Mouse (Mus musculus) layer of hippocampus, postnatal 10 days (tissue): ENCODE results near the gene Med19. TPM values are rescaled to one million over a fixed set of nuclear protein-coding genes. Genes with fewer than 3 reads are reported as not detected.
"Not testable (repeated sequence)": the region's sequence is repeated elsewhere in the genome, so short reads cannot be mapped to it uniquely, and the experiment has no call there.

Source experiments
- DNase-seq, 2 experiments: peaks; one replicate each; pipeline ENCODE4 v3.0.0; 2021; ENCODE audit warnings: low spot score in 2 of 2
- total RNA-seq, 2 experiments: library from RNA; stranded (reverse); gene quantifications; 2 replicates each; pipeline ENCODE4 v1.2.3; 2021

The Med19 gene
- total RNA-seq, 2 experiments from 2014 or later: 33.0 to 38.8 TPM

GRCm38 (mm10) chr2:84716423-84717355, 38.5 kb downstream of the Med19 start:
- no peak for DNase-seq

- DNase-seq: no peak
Measured at GRCm38 (mm10) chr2:84717357-84717756, 39.2 kb downstream of the Med19 start.

DNA sequence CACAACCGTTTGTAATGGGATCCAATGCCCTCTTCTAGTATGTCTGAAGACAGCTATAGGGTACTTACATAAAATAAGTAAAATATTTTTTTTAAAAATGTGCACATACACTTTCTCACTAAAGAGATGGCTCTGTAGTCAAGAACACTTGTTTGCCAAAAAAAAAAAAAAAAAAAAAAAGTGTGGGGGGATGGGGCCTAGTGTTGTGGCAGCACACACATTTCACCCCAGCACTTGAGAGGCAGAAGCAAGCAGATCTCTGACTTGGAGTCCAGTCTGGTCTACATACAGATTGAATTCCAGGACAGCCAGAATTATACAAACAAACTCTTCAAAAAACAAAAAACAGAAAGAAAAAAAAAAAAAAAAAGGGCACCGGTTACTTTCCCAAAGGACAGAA, 42.5 kb downstream of the Med19 start:
- DNase-seq: no peak

DNA sequence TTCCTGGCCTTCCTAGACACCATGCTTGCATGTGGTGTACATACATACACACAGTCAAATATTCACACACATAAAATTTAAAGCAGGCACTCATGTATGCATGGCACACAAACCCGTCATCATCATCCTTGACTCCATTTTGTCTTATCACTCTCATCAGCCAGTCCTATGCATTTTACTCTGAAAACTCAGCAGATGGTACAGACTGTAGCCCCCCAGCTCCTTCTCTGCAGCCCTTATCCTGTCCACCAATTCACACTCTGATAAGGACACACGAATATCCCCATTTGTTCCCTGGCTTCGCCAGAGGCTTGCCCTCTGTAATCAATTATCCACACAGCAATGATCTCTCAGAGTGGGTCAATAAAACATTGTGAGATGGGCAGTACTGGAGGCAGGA, 43.0 kb downstream of the Med19 start:
- no peak for DNase-seq

GRCm38 (mm10) chr2:84723856-84724255, 45.7 kb downstream of the Med19 start:
- no peak for DNase-seq

DNA sequence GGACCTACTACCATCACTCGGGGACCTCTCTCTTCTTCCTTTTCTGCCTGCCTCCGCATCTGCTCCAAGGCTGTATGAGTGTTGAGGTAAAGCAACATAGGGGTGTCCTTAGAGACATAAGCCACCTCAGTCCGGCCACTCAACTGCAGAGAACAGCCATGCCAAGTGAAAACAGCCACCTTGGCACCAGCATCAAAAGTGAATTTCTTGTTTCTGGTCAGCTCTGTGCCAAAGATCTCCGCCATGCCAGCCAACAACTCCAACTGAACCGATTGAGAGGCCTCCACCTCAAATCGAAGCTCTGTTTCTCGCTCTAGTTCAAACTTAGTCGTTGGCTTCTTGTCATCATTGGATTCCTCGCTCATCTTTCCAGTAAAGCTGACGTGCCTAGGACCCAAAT, 47.6 kb downstream of the Med19 start:
- no peak for DNase-seq

DNA sequence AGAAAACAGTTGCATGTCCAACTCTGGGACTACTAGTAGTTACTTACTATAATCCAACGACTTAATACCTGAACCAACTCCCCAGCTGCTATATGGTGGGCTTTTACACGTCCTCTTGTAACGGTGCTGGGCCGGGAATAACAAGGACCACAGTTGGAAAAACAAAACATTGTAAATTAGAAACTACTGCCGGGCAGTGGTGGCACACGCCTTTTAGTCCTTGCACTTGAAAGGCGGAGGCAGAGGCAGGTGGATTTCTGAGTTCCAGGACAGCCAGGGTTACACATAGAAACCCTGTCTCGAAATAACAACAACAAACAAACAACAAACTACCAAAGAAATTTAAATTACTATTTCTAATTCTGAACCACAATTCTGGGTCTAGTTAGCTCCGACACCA, 48.5 kb downstream of the Med19 start:
- DNase-seq: no peak

DNA sequence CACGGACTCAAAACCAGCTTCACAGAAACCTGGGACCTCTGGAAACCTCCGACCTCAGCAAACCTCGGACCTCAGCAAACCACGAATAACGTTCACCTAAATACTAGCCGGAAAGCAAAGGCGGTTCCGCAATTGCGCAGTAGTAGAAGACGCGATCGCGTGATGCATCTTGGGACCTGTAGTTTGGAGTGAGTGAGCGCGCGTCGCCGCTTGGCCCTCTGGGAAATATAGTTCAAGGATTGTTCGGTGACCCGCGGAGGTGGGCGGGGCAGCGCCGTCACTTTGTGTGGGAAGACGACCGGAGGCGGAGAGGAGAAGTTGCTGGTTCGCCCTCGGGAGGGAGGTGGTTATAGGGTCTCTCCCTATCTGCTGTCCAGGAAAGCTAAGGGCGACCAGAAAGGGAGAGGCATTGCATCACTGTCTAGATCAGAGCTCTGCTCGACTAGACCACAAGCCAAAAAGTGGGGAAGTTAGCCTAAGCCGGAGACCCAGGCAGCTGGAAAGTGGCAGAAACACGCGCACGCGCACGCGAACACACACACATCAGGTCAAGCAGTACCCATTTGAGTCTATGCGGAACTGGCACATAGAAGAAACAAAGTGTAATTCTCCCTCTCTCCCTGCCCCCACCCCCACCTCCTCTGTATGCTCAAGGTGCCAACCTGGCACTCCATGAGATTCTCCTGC, 49.1 kb downstream of the Med19 start, which contains the start of gene Clp1:
Gene Clp1, minus strand, starts transcription at position 179 of the 687 bp plus-strand sequence.
- DNase-seq: peak; percentile 89 to 92

DNA sequence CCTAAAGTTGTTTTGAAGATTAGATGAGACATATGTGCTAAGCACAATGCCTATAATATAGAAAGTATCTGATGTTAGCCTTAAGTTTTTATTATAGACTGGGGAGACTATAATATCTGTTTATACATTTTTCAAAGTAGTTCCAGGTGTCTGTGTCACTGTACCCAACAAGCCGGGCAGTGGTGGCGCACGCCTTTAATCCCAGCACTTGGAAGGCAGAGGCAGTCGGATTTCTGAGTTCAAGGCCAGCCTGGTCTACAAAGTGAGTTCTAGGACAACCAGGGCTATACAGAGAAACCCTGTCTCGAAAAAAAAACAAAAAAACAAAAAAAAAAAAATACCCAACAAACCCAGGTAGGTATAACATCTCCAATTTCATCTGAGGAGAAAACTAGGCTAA, 50.0 kb downstream of the Med19 start:
- not testable (repeated sequence) for DNase-seq

DNA sequence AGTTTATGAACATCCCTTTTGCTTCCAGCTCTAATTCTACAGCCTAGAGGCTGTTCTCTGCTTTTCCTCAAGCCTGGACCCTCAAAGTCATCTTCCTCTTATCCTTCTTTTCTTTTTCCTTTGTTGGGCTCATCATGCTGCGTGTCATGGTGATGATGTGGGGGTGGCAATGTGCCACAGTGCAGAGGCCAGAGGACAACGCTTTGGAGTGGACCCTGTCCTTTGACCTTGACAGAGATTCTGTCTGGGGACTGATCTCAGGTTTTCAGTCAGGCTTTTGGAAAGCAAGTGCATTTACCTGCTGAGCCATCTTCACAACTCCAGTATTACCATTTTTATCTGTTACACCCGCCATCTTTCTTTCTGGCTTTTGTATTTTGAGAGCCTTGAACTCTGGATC, 53.0 kb downstream of the Med19 start:
- DNase-seq: no peak

- DNase-seq: no peak
Measured at GRCm38 (mm10) chr2:84732394-84732793, 54.2 kb downstream of the Med19 start.

DNA sequence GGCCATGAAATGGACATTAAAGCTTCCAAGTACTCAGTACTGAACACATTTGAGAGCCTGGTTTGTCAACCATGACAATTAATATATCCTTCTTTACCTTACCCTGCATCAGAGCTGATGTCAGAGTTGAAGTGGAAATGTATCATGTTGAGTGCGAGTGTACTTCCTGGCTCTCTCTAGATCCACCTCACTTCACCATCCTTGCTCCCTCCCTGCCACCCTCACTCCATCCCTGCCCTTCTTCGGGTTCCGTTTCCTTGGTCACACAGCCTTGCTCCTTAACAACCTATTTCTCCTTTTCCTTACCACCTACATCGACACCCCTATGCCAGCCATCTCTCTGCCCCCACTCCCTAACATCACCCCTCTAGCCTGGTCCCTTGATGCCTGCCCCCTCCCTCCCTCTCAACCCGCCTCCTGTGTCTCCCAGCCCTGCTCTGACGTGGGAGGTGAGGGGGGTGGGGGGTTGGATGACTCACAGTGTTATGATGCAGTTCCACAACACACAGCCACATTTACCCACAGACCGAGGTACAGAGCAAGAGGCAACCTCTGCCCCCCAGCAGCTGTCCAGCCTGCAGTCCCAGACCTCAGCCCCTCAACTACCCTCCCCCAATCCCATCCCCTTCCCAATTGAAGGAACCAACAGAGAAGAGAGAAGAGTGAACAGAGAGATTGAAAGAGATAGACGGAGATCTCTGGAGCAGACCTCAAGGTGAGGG, 55.5 kb downstream of the Med19 start, which contains the start of gene Ypel4:
Gene Ypel4, plus strand, starts transcription at position 480 of the 722 bp plus-strand sequence.
- DNase-seq: peak; percentile 57 to 69

GRCm38 (mm10) chr2:84734351-84734864, 56.2 kb downstream of the Med19 start:
- peak; percentile 43 to 47 for DNase-seq

GRCm38 (mm10) chr2:84734919-84735318, 56.7 kb downstream of the Med19 start:
- no peak for DNase-seq

DNA sequence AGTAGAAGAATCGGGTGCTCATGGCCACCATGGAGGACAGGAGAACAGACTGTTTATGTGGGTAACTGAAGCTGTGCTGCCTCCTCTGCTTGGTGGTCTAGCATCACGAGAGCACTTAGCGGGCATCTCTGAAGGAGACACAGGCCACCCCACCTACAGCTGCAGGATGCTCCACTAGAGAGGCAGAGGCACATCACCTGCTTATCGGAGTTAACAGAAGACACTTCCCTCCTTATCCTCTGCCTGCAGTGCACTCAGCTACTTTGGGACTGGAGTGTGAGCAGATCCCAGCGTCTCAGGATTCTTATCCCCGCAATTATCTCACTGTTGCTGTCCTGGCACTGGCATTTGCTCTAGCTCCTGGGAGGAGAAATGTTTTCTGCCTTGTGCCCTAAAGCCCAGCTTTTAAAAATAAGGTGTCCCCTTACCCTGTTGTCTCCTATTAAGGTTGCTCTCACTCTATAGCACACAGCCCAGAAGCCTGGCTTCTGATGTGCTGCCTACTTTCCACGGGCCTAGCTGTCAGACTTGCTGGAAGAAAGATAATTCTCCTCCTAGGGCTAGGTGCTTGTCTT, 57.2 kb downstream of the Med19 start:
- DNase-seq: peak in 1 of 2 experiments; percentile 21

GRCm38 (mm10) chr2:84736312-84737161, 58.3 kb downstream of the Med19 start:
- DNase-seq: peak in 1 of 2 experiments; percentile 36

GRCm38 (mm10) chr2:84737451-84737925, 59.3 kb downstream of the Med19 start:
- DNase-seq: peak in 1 of 2 experiments; percentile 23
